Mouse (Mus musculus) myocyte (in vitro differentiated cells): Measurements from ENCODE around the gene Prpf6. TPM values are rescaled to one million over a fixed set of nuclear protein-coding genes. Genes with fewer than 3 reads are reported as not detected.

ENCODE experiments used
- H3K27me3 ChIP-seq: one replicate; pipeline ENCODE4 v1.6.1; 2011; ENCODE audit not compliant: control insufficient read depth, insufficient read depth, insufficient read length
- H3K36me3 ChIP-seq: one replicate; pipeline ENCODE4 v1.6.1; 2011; ENCODE audit not compliant: control insufficient read depth, insufficient read depth
- H3K4me2 ChIP-seq: one replicate; pipeline ENCODE4 v1.6.1; 2011; ENCODE audit warnings: low read depth, control low read depth
- H3K4me3 ChIP-seq: one replicate; pipeline ENCODE4 v1.5.1; 2011; ENCODE audit warnings: mild to moderate bottlenecking, control low read depth, moderate library complexity
- H3K79me2 ChIP-seq: one replicate; pipeline ENCODE4 v1.6.1; 2011; ENCODE audit not compliant: control insufficient read depth, insufficient read depth
- H3ac ChIP-seq: one replicate; pipeline ENCODE4 v1.6.1; 2011; ENCODE audit not compliant: control insufficient read depth, insufficient read length
- CEBPB ChIP-seq: IDR thresholded peaks from 2 replicates; pipeline ENCODE4 v1.6.1; 2011; ENCODE audit warnings: mild to moderate bottlenecking, moderate library complexity; ENCODE audit not compliant: poor library complexity, insufficient read depth, severe bottlenecking
- E2F4 ChIP-seq: IDR thresholded peaks from one replicate; pipeline ENCODE4 v1.6.1; 2011; ENCODE audit warnings: mild to moderate bottlenecking, control low read depth, moderate library complexity; ENCODE audit not compliant: insufficient read depth
- MAX ChIP-seq: IDR thresholded peaks from one replicate; pipeline ENCODE4 v1.6.1; 2011; ENCODE audit warnings: low read depth, mild to moderate bottlenecking, control low read depth
- MYOD1 ChIP-seq, 3 experiments: IDR thresholded peaks; one replicate each; pipeline ENCODE4 v1.6.1; 2011; ENCODE audit warnings: control low read depth in 2 of 3, low read depth in 2 of 3, mild to moderate bottlenecking in 2 of 3, moderate library complexity in 1 of 3; ENCODE audit not compliant: insufficient read length in 2 of 3, control insufficient read depth in 1 of 3
- MYOG ChIP-seq, 3 experiments: IDR thresholded peaks; one replicate each; pipeline ENCODE4 v1.6.1; 2011; ENCODE audit warnings: control low read depth in 2 of 3, low read depth in 2 of 3, mild to moderate bottlenecking in 2 of 3; ENCODE audit not compliant: insufficient read length in 2 of 3, control insufficient read depth in 1 of 3, insufficient read depth in 1 of 3
- POLR2A ChIP-seq: IDR thresholded peaks from one replicate; pipeline ENCODE4 v1.6.1; 2011; ENCODE audit warnings: low read depth, mild to moderate bottlenecking, control low read depth, moderate library complexity; ENCODE audit not compliant: insufficient read length
- POLR2AphosphoS2 ChIP-seq: IDR thresholded peaks from one replicate; pipeline ENCODE4 v1.6.1; 2011; ENCODE audit warnings: low read depth, control low read depth; ENCODE audit not compliant: insufficient read length
- REST ChIP-seq: IDR thresholded peaks from one replicate; pipeline ENCODE4 v1.6.1; 2011; ENCODE audit warnings: mild to moderate bottlenecking, control low read depth, moderate library complexity; ENCODE audit not compliant: insufficient read depth, insufficient read length
- SRF ChIP-seq: IDR thresholded peaks from one replicate; pipeline ENCODE4 v1.6.1; 2011; ENCODE audit warnings: low read depth; ENCODE audit not compliant: control insufficient read depth, insufficient read length
- TCF12 ChIP-seq: IDR thresholded peaks from one replicate; pipeline ENCODE4 v1.6.1; 2011; ENCODE audit warnings: mild to moderate bottlenecking, control low read depth; ENCODE audit not compliant: poor library complexity, insufficient read depth, severe bottlenecking
- TCF3 ChIP-seq: IDR thresholded peaks from one replicate; pipeline ENCODE4 v1.6.1; 2011; ENCODE audit warnings: low read depth, control low read depth; ENCODE audit not compliant: insufficient read length
- USF1 ChIP-seq: IDR thresholded peaks from one replicate; pipeline ENCODE4 v1.6.1; 2011; ENCODE audit warnings: low read depth, mild to moderate bottlenecking, control low read depth, moderate library complexity
- polyA plus RNA-seq: library from polyadenylated mRNA; unstranded; fragments of >200 nt; fragmentation: generic; extraction: Trizol; gene quantifications from one replicate; pipeline ENCODE4 v1.2.1, GENCODE M21; 2012; ENCODE audit warnings: missing spikeins

Prpf6 gene
- polyA plus RNA-seq, 1 experiment: 46.0 TPM

GRCm38 (mm10) chr2:181571941-181572670 is 19.6 kb upstream of the Prpf6 start:
- no peaks in the 10 kb centered on the region for H3K79me2 ChIP-seq
- H3ac ChIP-seq: no peak overlapping the region
- H3K36me3 ChIP-seq: peaks cover 3% of the 10 kb centered on the region
- H3K27me3 ChIP-seq: no peaks in the 10 kb centered on the region
- TF ChIP-seq TCF12: no peak
- TF ChIP-seq POLR2AphosphoS2: peak; percentile 42
- H3K4me3 ChIP-seq: no peak overlapping the region
- H3K4me2 ChIP-seq: no peak overlapping the region

GRCm38 (mm10) chr2:181572921-181573920 is 18.4 kb upstream of the Prpf6 start:
- H3K36me3 ChIP-seq: peaks cover 3% of the 10 kb centered on the region
- peaks cover 3% of the 10 kb centered on the region for H3K79me2 ChIP-seq
- TF ChIP-seq TCF3 (no peak), TCF12 (no peak), CEBPB (no peak), POLR2AphosphoS2 (peak; percentile 3)
- H3K4me2 ChIP-seq: no peak overlapping the region
- H3K27me3 ChIP-seq: no peaks in the 10 kb centered on the region
- no peak overlapping the region for H3ac ChIP-seq
- no peak overlapping the region for H3K4me3 ChIP-seq

DNA sequence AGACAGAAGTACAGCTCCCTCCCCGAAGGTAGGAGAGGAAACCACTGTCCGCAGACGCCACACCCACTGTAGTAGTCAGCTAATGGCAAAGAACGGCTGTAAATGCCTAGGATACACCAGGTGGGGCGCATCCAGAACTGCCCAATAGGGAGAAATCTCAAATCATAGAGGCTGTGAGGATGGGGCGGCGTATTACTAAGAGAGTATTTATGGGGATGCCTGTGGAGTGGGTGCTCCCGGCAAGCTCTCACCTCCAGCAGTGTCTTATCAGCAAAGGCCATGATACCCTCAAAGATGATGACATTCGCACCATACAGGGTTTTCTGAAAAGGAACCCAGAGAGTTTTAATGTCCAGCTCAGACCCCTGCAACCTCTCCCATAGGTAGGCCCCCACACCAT is 17.7 kb upstream of the Prpf6 start:
- Histone ChIP-seq H3K4me2 (no peak overlapping the region), H3K4me3 (no peak overlapping the region), H3K27me3 (no peaks in the 10 kb centered on the region), H3K36me3 (peaks cover 3% of the 10 kb centered on the region), H3K79me2 (peaks cover 3% of the 10 kb centered on the region), H3ac (no peak overlapping the region)
- TF ChIP-seq REST (no peak), POLR2AphosphoS2 (no peak), SRF (no peak), TCF3 (no peak), MYOD1 (IDR thresholded peaks at IDR 0.05; ENCODE audit: control insufficient read depth in 1 of 3, insufficient read length in 2 of 3, low read depth in 2 of 3) (no peak), POLR2A (no peak), TCF12 (no peak), MYOG (IDR thresholded peaks at IDR 0.05; ENCODE audit: control insufficient read depth in 1 of 3, insufficient read depth in 1 of 3, insufficient read length in 2 of 3, low read depth in 2 of 3) (no peak)

GRCm38 (mm10) chr2:181574921-181575545 is 16.6 kb upstream of the Prpf6 start:
- Histone ChIP-seq H3K4me3 (no peak overlapping the region), H3ac (no peak overlapping the region), H3K79me2 (peaks cover 5% of the 10 kb centered on the region), H3K4me2 (no peak overlapping the region), H3K36me3 (peaks cover 3% of the 10 kb centered on the region), H3K27me3 (no peaks in the 10 kb centered on the region)
- TF ChIP-seq POLR2A: no peak
- TF ChIP-seq MAX: no peak

GRCm38 (mm10) chr2:181576613-181577012 is 15.1 kb upstream of the Prpf6 start:
- Histone ChIP-seq H3K36me3 (peaks cover 3% of the 10 kb centered on the region), H3K4me3 (no peak overlapping the region), H3K79me2 (peaks cover 13% of the 10 kb centered on the region), H3K4me2 (no peak overlapping the region), H3K27me3 (no peaks in the 10 kb centered on the region), H3ac (no peak overlapping the region)
- no peak for TF ChIP-seq POLR2AphosphoS2
- no peak for TF ChIP-seq REST
- TF ChIP-seq CEBPB: no peak
- TF ChIP-seq TCF12: no peak
- no peak for TF ChIP-seq USF1
- no peak for TF ChIP-seq SRF
- TF ChIP-seq MAX: no peak
- no peak for TF ChIP-seq MYOD1 (IDR thresholded peaks at IDR 0.05; ENCODE audit: control insufficient read depth in 1 of 3, insufficient read length in 2 of 3, low read depth in 2 of 3)
- no peak for TF ChIP-seq POLR2A
- TF ChIP-seq TCF3: no peak
- no peak for TF ChIP-seq E2F4
- no peak for TF ChIP-seq MYOG (IDR thresholded peaks at IDR 0.05; ENCODE audit: control insufficient read depth in 1 of 3, insufficient read depth in 1 of 3, insufficient read length in 2 of 3, low read depth in 2 of 3)
